Mouse (Mus musculus) stomach, postnatal 0 days (tissue): ENCODE measurements at regions not wholly inside any gene's neighbourhood (a gene's known extent, or its start where the extent isn't known, plus 50 kb on each side); places are given as distances from the start of the nearest gene placed in this dataset.

Experiments
- ATAC-seq: fragments of 200-750 bp; cut with Nextera tagmentation; 2 replicates; pipeline ENCODE4 v1.8.0; 2017; ENCODE audit not compliant: low FRiP score, low TSS enrichment
- DNase-seq: peaks from one replicate; pipeline ENCODE4 v3.0.0-alpha.2; 2016; ENCODE audit warnings: low spot score
- H3K27ac ChIP-seq: fragments of 300-500 bp; sonication (generic); replicated peaks from 2 replicates; pipeline ENCODE4 v1.5.1; 2014; ENCODE audit warnings: mild to moderate bottlenecking, control low read depth
- H3K27me3 ChIP-seq: fragments of 300-500 bp; sonication (generic); 2 replicates; pipeline ENCODE4 v1.6.1; 2014; ENCODE audit warnings: low read length; ENCODE audit not compliant: control insufficient read depth, insufficient read depth
- H3K36me3 ChIP-seq: fragments of 300-500 bp; sonication (generic); 2 replicates; pipeline ENCODE4 v1.6.1; 2014; ENCODE audit warnings: low read length, mixed read lengths; ENCODE audit not compliant: control insufficient read depth, insufficient read depth
- H3K4me1 ChIP-seq: fragments of 300-500 bp; sonication (generic); replicated peaks from 2 replicates; pipeline ENCODE4 v1.6.1; 2014; ENCODE audit warnings: antibody characterized with exemption; ENCODE audit not compliant: control insufficient read depth, insufficient read depth
- H3K4me2 ChIP-seq: fragments of 300-500 bp; sonication (generic); replicated peaks from 2 replicates; pipeline ENCODE4 v1.6.1; 2014; ENCODE audit warnings: low read depth, mild to moderate bottlenecking, control low read depth, moderate library complexity
- H3K4me3 ChIP-seq: fragments of 300-500 bp; sonication (generic); 2 replicates; pipeline ENCODE4 v1.5.1; 2014; ENCODE audit warnings: low read depth, low read length, control low read depth
- H3K9ac ChIP-seq: fragments of 300-500 bp; sonication (generic); 2 replicates; pipeline ENCODE4 v1.6.1; 2014; ENCODE audit warnings: mild to moderate bottlenecking, low read length, control low read depth, mixed read lengths
- H3K9me3 ChIP-seq: fragments of 300-500 bp; sonication (generic); 2 replicates; pipeline ENCODE4 v1.6.1; 2016; ENCODE audit warnings: low read length; ENCODE audit not compliant: control insufficient read depth
- CTCF ChIP-seq: IDR thresholded peaks from 2 replicates; pipeline ENCODE4 v1.5.1; 2016; ENCODE audit warnings: antibody characterized with exemption, low read depth, mild to moderate bottlenecking, moderate library complexity
- EP300 ChIP-seq: optimal IDR thresholded peaks from 2 replicates; pipeline ENCODE3; 2016; ENCODE audit warnings: antibody characterized with exemption
- WGBS: fragments of 180-500 bp; shearing (Covaris S2); extraction: QIAGEN DNeasy Blood & Tissue Kit; methylation state at CpG from one replicate; pipeline ENCODE4 v1.1.7; 2014; 5-methylcytosine and 5-hydroxymethylcytosine counted together

GRCm38 (mm10) chr13:118558966-118559365 is 110.6 kb upstream of the Fgf10 start:
- H3K9me3 ChIP-seq, result no peaks in the 10 kb centered on the region
- WGBS, result 84% methylated on average over 2 of the region's 2 CpGs
- no peaks in the 10 kb centered on the region for H3K36me3 ChIP-seq
- no peak overlapping the region for H3K4me2 ChIP-seq
- ATAC-seq, result no peak
- H3K9ac ChIP-seq, result no peak overlapping the region
- TF ChIP-seq CTCF (no peak), EP300 (no peak)
- no peak overlapping the region for H3K27ac ChIP-seq
- no peak overlapping the region for H3K4me3 ChIP-seq
- no peaks in the 10 kb centered on the region for H3K4me1 ChIP-seq
- no peak for DNase-seq
- H3K27me3 ChIP-seq, result no peaks in the 10 kb centered on the region

GRCm38 (mm10) chr13:118552029-118552428 is 117.6 kb upstream of the Fgf10 start:
- DNase-seq (no peak), ATAC-seq (no peak)
- Histone ChIP-seq H3K4me3 (no peak overlapping the region), H3K36me3 (no peaks in the 10 kb centered on the region), H3K4me2 (no peak overlapping the region), H3K27ac (no peak overlapping the region), H3K4me1 (no peaks in the 10 kb centered on the region), H3K27me3 (no peaks in the 10 kb centered on the region), H3K9me3 (no peaks in the 10 kb centered on the region), H3K9ac (no peak overlapping the region)
- TF ChIP-seq CTCF (no peak), EP300 (no peak)
- WGBS, result 61% methylated on average over 2 of the region's 2 CpGs

GRCm38 (mm10) chr13:118538742-118539141 is 130.8 kb upstream of the Fgf10 start:
- ATAC-seq (no peak), DNase-seq (no peak)
- 35% methylated on average over 2 of the region's 2 CpGs for WGBS

GRCm38 (mm10) chr13:118513961-118514360 is 126.9 kb upstream of the Mrps30 start:
- H3K36me3 ChIP-seq, result no peaks in the 10 kb centered on the region
- no peaks in the 10 kb centered on the region for H3K4me1 ChIP-seq
- no peaks in the 10 kb centered on the region for H3K27me3 ChIP-seq
- TF ChIP-seq EP300 (no peak), CTCF (no peak)
- H3K4me2 ChIP-seq, result no peak overlapping the region
- WGBS, result 67% methylated on average over 2 of the region's 2 CpGs
- no peak overlapping the region for H3K27ac ChIP-seq
- ATAC-seq (no peak), DNase-seq (no peak)
- H3K9ac ChIP-seq, result no peak overlapping the region
- no peak overlapping the region for H3K4me3 ChIP-seq
- H3K9me3 ChIP-seq, result no peaks in the 10 kb centered on the region

More at GRCm38 (mm10) chr13:118538742-118539141, 130.8 kb upstream of the Fgf10 start:
- no peak overlapping the region for H3K4me3 ChIP-seq
- H3K4me1 ChIP-seq, result no peaks in the 10 kb centered on the region
- no peaks in the 10 kb centered on the region for H3K36me3 ChIP-seq
- no peak overlapping the region for H3K27ac ChIP-seq
- H3K9me3 ChIP-seq, result no peaks in the 10 kb centered on the region
- TF ChIP-seq CTCF, result no peak
- no peak for TF ChIP-seq EP300
- no peak overlapping the region for H3K9ac ChIP-seq
- H3K27me3 ChIP-seq, result no peaks in the 10 kb centered on the region
- no peak overlapping the region for H3K4me2 ChIP-seq

- H3K4me2 ChIP-seq, result no peak overlapping the region
- DNase-seq (no peak), ATAC-seq (no peak)
- no peak overlapping the region for H3K4me3 ChIP-seq
- no peak overlapping the region for H3K27ac ChIP-seq
- no peaks in the 10 kb centered on the region for H3K9me3 ChIP-seq
- H3K4me1 ChIP-seq, result no peaks in the 10 kb centered on the region
- no peak for TF ChIP-seq EP300
- no peak for TF ChIP-seq CTCF
- no peaks in the 10 kb centered on the region for H3K27me3 ChIP-seq
- no peaks in the 10 kb centered on the region for H3K36me3 ChIP-seq
- 54% methylated on average over 4 of the region's 4 CpGs for WGBS
- no peak overlapping the region for H3K9ac ChIP-seq
Measured at GRCm38 (mm10) chr13:118506136-118506535, 119.1 kb upstream of the Mrps30 start.

- DNase-seq (no peak), ATAC-seq (no peak)
- Histone ChIP-seq H3K36me3 (no peaks in the 10 kb centered on the region), H3K9ac (no peak overlapping the region), H3K4me3 (no peak overlapping the region), H3K4me2 (no peak overlapping the region), H3K27me3 (no peaks in the 10 kb centered on the region), H3K9me3 (no peaks in the 10 kb centered on the region), H3K4me1 (no peaks in the 10 kb centered on the region), H3K27ac (no peak overlapping the region)
- TF ChIP-seq CTCF (no peak), EP300 (no peak)
- WGBS, result 30% methylated on average over 3 of the region's 3 CpGs
Measured at GRCm38 (mm10) chr13:118490610-118491009, 103.6 kb upstream of the Mrps30 start.
